Mouse (Mus musculus) lung, adult 2 months (tissue): ENCODE measurements around the gene Erich4. TPM values are rescaled to one million over a fixed set of nuclear protein-coding genes. Genes with fewer than 3 reads are reported as not detected.

Source experiments
- DNase-seq: peaks from one replicate; pipeline ENCODE4 v3.0.0; 2022
- H3K4me1 ChIP-seq: fragments of 200-500 bp; 2 replicates; pipeline ENCODE4 v1.6.1; 2011; ENCODE audit warnings: low read length; ENCODE audit not compliant: control insufficient read depth, insufficient read depth
- H3K4me3 ChIP-seq: fragments of 200-500 bp; replicated peaks from 2 replicates; pipeline ENCODE3; 2011; ENCODE audit warnings: low read depth, mild to moderate bottlenecking, control low read depth, low read length; ENCODE audit errors: extremely low read depth
- CTCF ChIP-seq: fragments of 200-500 bp; IDR thresholded peaks from 2 replicates; pipeline ENCODE4 v1.5.1; 2011; ENCODE audit warnings: mild to moderate bottlenecking, low read length, control low read depth; ENCODE audit not compliant: insufficient read depth
- POLR2A ChIP-seq: fragments of 200-500 bp; IDR thresholded peaks from 2 replicates; pipeline ENCODE4 v1.6.1; 2011; ENCODE audit warnings: low read depth, mild to moderate bottlenecking, control low read depth, low read length, borderline replicate concordance; ENCODE audit errors: extremely low read depth
- WGBS: fragments of 180-500 bp; shearing (Covaris S2); methylation state at CpG from one replicate; pipeline ENCODE4 v1.1.7; 2018; 5-methylcytosine and 5-hydroxymethylcytosine counted together
- polyA plus RNA-seq: library from polyadenylated mRNA; depleted of rRNA; stranded (reverse); fragments of >200 nt; gene quantifications from 2 replicates; pipeline ENCODE4 v1.2.3, GENCODE M21; 2012

Gene Erich4
- polyA plus RNA-seq, 1 experiment = not detected

DNA sequence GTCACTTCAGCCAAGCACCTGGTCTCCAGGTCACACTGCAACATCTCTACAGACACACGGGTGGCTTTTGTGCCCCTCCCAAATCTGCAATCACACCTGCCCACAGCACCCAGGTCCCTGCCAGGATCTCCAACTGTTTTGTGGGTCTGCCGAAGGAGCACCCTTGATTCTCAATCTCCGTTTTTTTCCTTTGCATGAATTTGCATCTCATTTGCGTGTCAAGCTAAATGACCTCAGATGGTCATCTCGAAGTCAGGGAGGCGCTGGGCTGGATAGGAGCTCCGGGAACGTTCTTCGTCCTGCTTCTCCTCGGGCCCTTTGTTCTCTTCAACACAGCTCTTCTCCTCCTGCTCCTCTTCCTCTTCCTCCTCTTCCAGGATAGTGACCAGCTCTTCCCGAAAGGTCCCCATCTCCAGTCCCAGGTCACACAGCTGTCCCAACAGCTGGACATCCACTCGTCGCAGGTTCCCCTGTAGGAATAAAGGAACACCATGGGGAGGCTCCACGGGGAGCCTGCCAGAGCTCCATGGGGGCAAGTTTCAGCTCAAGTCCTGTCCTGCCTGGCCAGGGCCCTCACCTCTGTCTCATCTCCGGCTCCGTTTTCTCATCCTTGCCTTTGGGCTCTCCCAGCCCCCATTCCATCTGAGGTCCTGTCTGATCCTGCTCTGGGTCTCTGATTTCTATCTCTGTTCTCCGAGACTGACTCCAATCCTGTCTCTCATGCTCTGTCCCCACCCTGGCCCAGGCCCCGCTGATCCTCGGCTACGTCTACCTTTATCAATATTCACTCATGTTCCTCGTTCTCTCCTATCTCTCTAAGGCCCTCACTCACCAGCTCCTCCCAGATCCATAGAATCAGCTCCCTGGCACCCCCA is 624 bp downstream of the Erich4 start:
- no peak for TF ChIP-seq POLR2A
- no peak for DNase-seq
- no peaks in the 10 kb centered on the region for H3K4me1 ChIP-seq
- 70% methylated on average over 21 of the region's 21 CpGs for WGBS
- no peak overlapping the region for H3K4me3 ChIP-seq

DNA sequence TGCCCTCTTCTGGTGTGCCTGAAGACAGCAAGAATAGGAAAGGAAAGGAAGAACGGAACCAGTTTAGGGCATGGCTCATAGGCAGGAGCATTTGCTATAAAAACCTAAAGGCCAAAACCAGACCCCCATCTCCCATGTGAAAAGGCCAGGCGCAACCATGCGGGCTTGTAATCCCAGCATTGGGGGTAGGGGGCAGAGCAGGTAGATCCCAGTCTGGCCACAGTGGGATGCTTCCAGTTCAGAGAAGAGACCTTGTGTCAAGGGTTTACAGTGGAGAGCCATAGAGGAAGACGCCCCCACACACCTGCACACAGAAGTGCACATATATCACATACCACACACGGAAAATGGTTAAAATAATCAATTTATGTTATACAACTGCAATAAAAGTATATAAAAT is 1.6 kb downstream of the Erich4 start:
- TF ChIP-seq CTCF = no peak
- TF ChIP-seq POLR2A = no peak
- Histone ChIP-seq H3K4me3 (no peak overlapping the region), H3K4me1 (no peaks in the 10 kb centered on the region)
- 91% methylated on average over 5 of the region's 5 CpGs for WGBS
- no peak for DNase-seq

DNA sequence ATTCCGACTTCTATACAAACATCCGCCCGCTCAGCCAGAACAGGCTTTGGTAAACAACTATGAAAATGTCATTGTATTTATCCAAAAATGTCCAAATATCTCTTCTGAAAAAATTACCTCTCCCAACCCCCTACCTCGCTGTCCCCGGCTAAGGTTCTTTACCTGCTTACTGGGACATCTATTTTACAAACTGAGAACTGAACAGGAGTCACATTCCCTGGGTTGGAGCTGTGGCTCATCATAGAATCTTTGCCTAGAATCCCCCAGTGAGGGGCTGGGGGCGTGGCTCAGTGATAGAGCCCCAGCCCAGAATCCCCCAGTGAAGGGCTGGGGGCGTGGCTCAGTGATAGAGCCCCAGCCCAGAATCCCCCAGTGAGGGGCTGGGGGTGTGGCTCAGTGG is 4.2 kb downstream of the Erich4 start:
- WGBS = 40% methylated on average over 7 of the region's 7 CpGs
- DNase-seq = no peak
- TF ChIP-seq POLR2A (no peak), CTCF (no peak)

DNA sequence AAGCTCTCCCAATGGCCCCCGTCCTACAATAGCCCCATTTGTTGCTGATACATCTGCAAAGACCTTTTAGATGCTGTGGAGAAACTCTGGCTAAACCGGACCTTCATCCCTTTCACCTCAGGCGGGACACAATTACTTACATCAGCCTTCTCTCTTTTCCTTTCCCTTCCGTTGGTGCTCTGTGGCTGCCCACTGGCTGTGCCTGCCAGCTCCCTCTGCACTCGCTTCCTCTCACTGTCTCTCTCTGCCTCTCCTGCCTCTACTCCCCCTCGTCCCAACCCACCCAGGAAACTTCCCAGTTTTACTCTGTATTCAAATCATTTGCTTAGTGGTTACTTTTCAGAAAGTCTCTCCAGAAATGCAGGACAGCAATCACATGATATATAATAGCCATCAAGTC is 5.6 kb downstream of the Erich4 start:
- DNase-seq = no peak
- WGBS = 35% methylated on average over 6 of the region's 6 CpGs
- no peak for TF ChIP-seq POLR2A
- TF ChIP-seq CTCF = no peak
- no peak overlapping the region for H3K4me3 ChIP-seq
- H3K4me1 ChIP-seq = no peaks in the 10 kb centered on the region; the same call in 1 of the 2 replicates

More for the DNA sequence above, 4.2 kb downstream of the Erich4 start:
- H3K4me1 ChIP-seq = no peaks in the 10 kb centered on the region
- H3K4me3 ChIP-seq = no peak overlapping the region

DNA sequence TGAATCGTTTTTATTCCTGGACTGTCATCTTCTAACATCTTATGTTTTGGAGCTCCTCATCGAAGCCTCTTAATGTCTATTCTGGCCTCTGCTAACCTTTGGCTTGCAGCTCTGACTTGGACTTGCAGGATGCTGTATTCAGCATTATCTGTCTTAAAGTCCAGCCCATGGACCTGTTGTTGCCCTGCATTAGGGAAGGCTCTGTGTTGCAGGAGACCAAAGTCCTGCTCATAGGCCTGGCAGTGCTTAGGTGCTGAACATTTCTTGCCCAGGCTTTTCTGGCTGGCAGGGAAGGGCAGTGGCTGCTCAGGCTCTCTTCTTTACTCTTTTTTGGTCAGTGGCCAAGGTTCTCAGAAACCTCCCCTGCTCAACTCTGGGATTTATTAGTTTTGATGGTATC is 8.5 kb downstream of the Erich4 start:
- DNase-seq = no peak
- no peak for TF ChIP-seq POLR2A
- no peak for TF ChIP-seq CTCF
- 55% methylated on average over 2 of the region's 2 CpGs for WGBS
- Histone ChIP-seq H3K4me1 (no peaks in the 10 kb centered on the region; the same call in 1 of the 2 replicates), H3K4me3 (no peak overlapping the region)

DNA sequence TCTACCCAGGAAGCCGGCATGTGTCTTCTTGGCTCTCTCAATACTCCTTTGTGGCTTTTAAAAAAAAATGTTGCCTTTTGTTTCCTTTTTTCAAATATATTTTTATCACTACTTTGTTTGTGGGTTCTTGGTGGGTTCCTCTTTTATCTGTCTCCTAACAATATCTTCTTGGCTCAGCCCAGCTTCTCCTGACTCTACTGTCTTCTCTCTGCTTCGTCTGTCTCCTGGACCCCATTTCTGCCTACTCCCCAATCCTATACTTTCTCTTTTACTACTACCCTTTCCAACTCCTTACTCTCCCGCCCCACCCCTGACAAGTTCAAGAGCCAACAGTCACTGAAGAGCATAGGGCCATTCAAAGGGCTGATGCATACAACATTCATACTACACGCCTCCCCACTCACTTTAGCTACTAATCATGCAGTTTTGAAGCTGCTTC is 9.0 kb downstream of the Erich4 start:
- WGBS = 62% methylated on average over 4 of the region's 4 CpGs
- Histone ChIP-seq H3K4me3 (no peak overlapping the region), H3K4me1 (no peaks in the 10 kb centered on the region; the same call in 1 of the 2 replicates)
- no peak for DNase-seq
- TF ChIP-seq CTCF (no peak), POLR2A (no peak)

DNA sequence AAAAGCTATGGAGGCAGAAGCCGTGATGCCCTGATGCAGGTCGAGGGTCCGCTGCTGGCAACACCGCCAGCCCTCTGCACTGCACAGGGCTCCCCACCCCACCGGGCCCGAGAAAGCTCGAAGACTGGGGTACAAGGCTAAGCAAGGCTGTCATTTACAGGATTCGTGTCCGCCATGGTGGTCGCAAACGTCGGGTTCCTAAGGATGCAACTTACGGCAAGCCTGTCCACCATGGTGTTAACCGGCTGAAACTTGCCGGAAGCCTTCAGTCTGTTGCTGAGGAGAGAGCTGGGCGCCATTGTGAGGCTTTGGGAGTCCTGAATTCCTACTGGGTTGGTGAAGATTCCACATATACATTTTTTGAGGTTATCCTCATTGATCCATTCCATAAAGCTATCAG is 14.3 kb downstream of the Erich4 start:
- Histone ChIP-seq H3K4me3 (no peak overlapping the region), H3K4me1 (no peaks in the 10 kb centered on the region; the same call in 1 of the 2 replicates)
- 86% methylated on average over 16 of the region's 16 CpGs for WGBS
- TF ChIP-seq CTCF (no peak), POLR2A (no peak)
- DNase-seq = no peak

DNA sequence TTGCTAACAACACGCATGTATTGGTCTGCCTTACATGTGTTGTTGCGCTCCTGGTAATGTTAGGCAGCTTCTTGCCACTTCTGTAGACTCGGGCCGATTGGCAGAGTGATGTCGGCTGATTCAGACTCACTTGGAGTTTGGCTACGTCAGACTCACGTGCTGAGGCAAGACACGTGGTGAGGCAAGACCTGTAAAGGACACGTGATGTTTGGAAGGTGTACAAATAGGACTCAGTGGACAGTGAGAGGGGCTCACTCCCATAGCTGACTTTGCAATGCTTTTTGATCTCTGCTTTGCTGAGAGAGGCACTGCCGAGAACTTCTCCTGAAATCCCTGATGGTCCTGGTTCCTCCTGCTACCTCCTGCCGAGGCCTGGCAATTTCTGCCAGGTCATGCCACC is 15.0 kb downstream of the Erich4 start:
- DNase-seq = no peak
- 81% methylated on average over 11 of the region's 11 CpGs for WGBS
- TF ChIP-seq CTCF = no peak
- no peak for TF ChIP-seq POLR2A
- Histone ChIP-seq H3K4me3 (no peak overlapping the region), H3K4me1 (no peaks in the 10 kb centered on the region; the same call in 1 of the 2 replicates)

DNA sequence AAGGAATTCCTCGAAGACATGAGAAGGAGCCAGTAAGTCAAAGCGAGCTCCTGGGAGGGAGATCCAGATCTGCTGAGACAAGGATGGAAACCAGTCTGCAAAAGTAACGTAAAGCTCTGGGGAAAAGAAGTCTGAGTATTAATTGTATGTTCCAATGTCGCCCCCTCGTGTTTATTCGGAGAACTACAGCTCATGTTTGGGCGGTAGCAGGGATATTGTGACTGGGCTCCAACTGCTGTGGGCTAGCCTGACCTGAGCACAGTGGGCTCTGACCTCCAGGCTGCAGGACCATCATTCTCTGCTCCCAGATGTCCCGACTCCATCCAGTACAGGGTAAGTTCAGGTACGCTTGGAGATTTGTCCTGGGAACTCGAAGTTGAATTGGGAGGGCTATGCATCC is 16.0 kb downstream of the Erich4 start:
- H3K4me3 ChIP-seq = no peak overlapping the region
- 10% methylated on average over 10 of the region's 10 CpGs for WGBS
- TF ChIP-seq CTCF (peak; percentile 60), POLR2A (no peak)
- peak; percentile 65 for DNase-seq
- no peaks in the 10 kb centered on the region for H3K4me1 ChIP-seq

DNA sequence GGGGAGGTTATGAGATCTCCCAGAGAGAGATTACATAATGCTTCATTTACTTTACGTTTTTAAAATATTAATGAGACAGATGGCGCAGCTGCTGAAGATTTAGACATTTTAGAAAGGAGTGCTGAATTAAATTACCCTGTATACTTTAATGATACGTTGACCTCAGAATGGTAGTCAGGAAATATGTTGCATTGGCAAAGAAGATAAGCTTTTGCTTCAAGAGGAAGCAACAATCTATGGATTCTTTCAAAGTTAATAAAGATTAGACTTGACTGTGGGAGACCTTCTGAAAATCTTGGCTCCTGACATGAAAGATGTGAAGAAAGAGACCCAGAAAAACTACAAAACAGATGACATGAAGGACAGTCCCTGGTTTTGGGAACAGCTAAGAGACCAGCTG is 21.8 kb downstream of the Erich4 start:
- TF ChIP-seq CTCF (no peak), POLR2A (no peak)
- no peaks in the 10 kb centered on the region for H3K4me1 ChIP-seq
- 61% methylated on average over 3 of the region's 3 CpGs for WGBS
- no peak for DNase-seq
- no peak overlapping the region for H3K4me3 ChIP-seq
